Mouse (Mus musculus) gonadal fat pad, adult 2 months (tissue): Measurements from ENCODE around the gene Ccr1. TPM values are rescaled to one million over a fixed set of nuclear protein-coding genes. Genes with fewer than 3 reads are reported as not detected.
"Not testable (repeated sequence)": the region's sequence is repeated elsewhere in the genome, so short reads cannot be mapped to it uniquely, and the experiment has no call there.

Experiments
- DNase-seq: peaks from one replicate; pipeline ENCODE4 v3.0.0-alpha.2; 2012; ENCODE audit warnings: low read depth
- polyA plus RNA-seq: library from polyadenylated mRNA; depleted of rRNA; stranded (reverse); fragments of >200 nt; gene quantifications from 2 replicates; pipeline ENCODE4 v1.2.3, GENCODE M21; 2012; rRNA removed

Gene Ccr1
- 2.5 and 4.5 TPM in 2 replicates for polyA plus RNA-seq

GRCm38 (mm10) chr9:123968290-123968912 lies at the start of gene Ccr1:
Ccr1 (minus strand) TSS chr9:123968692.
- DNase-seq: no peak

GRCm38 (mm10) chr9:124016048-124016447 lies 47.6 kb upstream of the Ccr1 start:
- DNase-seq: no peak

GRCm38 (mm10) chr9:124014985-124015652 lies 46.6 kb upstream of the Ccr1 start:
- no peak for DNase-seq

GRCm38 (mm10) chr9:124013270-124013669 lies 44.8 kb upstream of the Ccr1 start:
- no peak for DNase-seq

- DNase-seq: no peak
Measured at GRCm38 (mm10) chr9:124012691-124013090, 44.2 kb upstream of the Ccr1 start.

GRCm38 (mm10) chr9:123999784-124000183 lies 31.3 kb upstream of the Ccr1 start:
- no peak for DNase-seq

- no peak for DNase-seq
Measured at GRCm38 (mm10) chr9:123997719-123998118, 29.2 kb upstream of the Ccr1 start.

GRCm38 (mm10) chr9:123991312-123991906 lies 22.9 kb upstream of the Ccr1 start:
- DNase-seq: no peak

- DNase-seq: no peak
Measured at GRCm38 (mm10) chr9:123989671-123990070, 21.2 kb upstream of the Ccr1 start.

- no peak for DNase-seq
Measured at GRCm38 (mm10) chr9:123986217-123986616, 17.7 kb upstream of the Ccr1 start.

- no peak for DNase-seq
Measured at GRCm38 (mm10) chr9:123984943-123985342, 16.5 kb upstream of the Ccr1 start.

GRCm38 (mm10) chr9:123982720-123983119 lies 14.2 kb upstream of the Ccr1 start:
- DNase-seq: no peak

- no peak for DNase-seq
Measured at GRCm38 (mm10) chr9:123981909-123982308, 13.4 kb upstream of the Ccr1 start.

- DNase-seq: not testable (repeated sequence)
Measured at GRCm38 (mm10) chr9:123980858-123981475, 12.5 kb upstream of the Ccr1 start.

- DNase-seq: no peak
Measured at GRCm38 (mm10) chr9:123978308-123978707, 9.8 kb upstream of the Ccr1 start, which contains the start of gene Ccr1l1. Ccr1l1 (minus strand) TSS chr9:123978408.

- no peak for DNase-seq
Measured at GRCm38 (mm10) chr9:123976876-123977663, 8.6 kb upstream of the Ccr1 start.

- DNase-seq: no peak
Measured at GRCm38 (mm10) chr9:123975630-123976029, 7.1 kb upstream of the Ccr1 start.

GRCm38 (mm10) chr9:123966858-123967495 lies 1.5 kb downstream of the Ccr1 start:
- not testable (repeated sequence) for DNase-seq

- peak; percentile 64 for DNase-seq
Measured at GRCm38 (mm10) chr9:123964776-123965175, 3.7 kb downstream of the Ccr1 start.

GRCm38 (mm10) chr9:123960161-123960560 lies 8.3 kb downstream of the Ccr1 start:
- DNase-seq: no peak

- no peak for DNase-seq
Measured at GRCm38 (mm10) chr9:123957911-123958413, 10.5 kb downstream of the Ccr1 start.
